In the genomic region with DNA sequence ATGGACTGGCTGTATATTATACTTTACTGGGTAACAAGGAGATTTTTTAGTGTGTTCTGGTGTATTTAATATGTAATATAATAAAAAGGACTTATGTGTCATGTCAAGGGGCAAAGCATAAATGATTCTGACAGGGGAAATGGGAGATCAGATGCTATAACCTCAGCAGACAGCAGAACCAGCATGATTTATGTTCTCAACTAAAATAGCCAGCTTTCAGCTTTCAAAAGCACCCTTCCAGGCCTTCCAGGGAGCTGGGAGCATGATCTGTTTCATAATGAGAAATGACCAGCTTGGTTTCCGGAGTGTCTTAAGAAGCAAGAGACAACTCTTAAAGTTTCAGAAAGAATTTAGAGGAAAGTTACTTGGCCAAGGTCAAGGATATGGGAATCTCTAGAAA, we compare ENCODE assay signal across 26 mouse cellular contexts. TPM values are rescaled to one million over a fixed set of nuclear protein-coding genes. Genes with fewer than 3 reads are reported as not detected.
DNase-seq lines count a peak whose midpoint lies in the region; ATAC-seq and TF ChIP-seq lines count a peak whose summit lies in the region.
"Had no signal": no experiment of that assay in that cellular context is flagged by ENCODE, and none has a peak within 500 bp of the region (broad histone marks: within the 10 kb centered on the region; RNA-seq: fewer than 3 reads in every experiment).

No protein-coding gene starts in this region.

- TF ChIP-seq CTCF in lung, postnatal 0 days (IDR thresholded peaks at IDR 0.05): no peak

- H3K9me3 ChIP-seq in embryonic facial prominence, embryonic 14.5 days (ENCODE audit: control insufficient read depth, low read length): no peaks in the 10 kb centered on the region
- no peaks in the 10 kb centered on the region for H3K9me3 ChIP-seq in embryonic facial prominence, embryonic 10.5 days
- H3K9me3 ChIP-seq in lung, postnatal 0 days (ENCODE audit: low read length): no peaks in the 10 kb centered on the region
- H3K9me3 ChIP-seq in kidney, embryonic 16.5 days (ENCODE audit: low read length): no peaks in the 10 kb centered on the region
- H3K9me3 ChIP-seq in hindbrain, embryonic 16.5 days (ENCODE audit: control insufficient read depth, low read length): no peaks in the 10 kb centered on the region
- H3K9me3 ChIP-seq: forebrain, embryonic 10.5 days; G1E; hindbrain, embryonic 12.5 days; limb, embryonic 13.5 days; liver, embryonic 13.5 days; lung, embryonic 15.5 days; midbrain, embryonic 12.5 days had no signal

- no peaks in the 10 kb centered on the region for H3K36me3 ChIP-seq in embryonic facial prominence, embryonic 14.5 days (ENCODE audit: control insufficient read depth, insufficient read depth, low read length)
- no peaks in the 10 kb centered on the region for H3K36me3 ChIP-seq in embryonic facial prominence, embryonic 10.5 days (replicated peaks)
- no peaks in the 10 kb centered on the region for H3K36me3 ChIP-seq in lung, postnatal 0 days (ENCODE audit: insufficient read depth, low read length)
- H3K36me3 ChIP-seq in kidney, embryonic 16.5 days (ENCODE audit: insufficient read depth, low read length): no peaks in the 10 kb centered on the region
- H3K36me3 ChIP-seq in hindbrain, embryonic 16.5 days (ENCODE audit: control insufficient read depth, insufficient read depth, low read length): no peaks in the 10 kb centered on the region
- H3K36me3 ChIP-seq: forebrain, embryonic 10.5 days; G1E; hindbrain, embryonic 12.5 days; limb, embryonic 13.5 days; liver, embryonic 13.5 days; lung, embryonic 15.5 days; midbrain, embryonic 12.5 days had no signal

- H3K27ac ChIP-seq in embryonic facial prominence, embryonic 14.5 days (replicated peaks; ENCODE audit: low read depth, low read length): no peak overlapping the region
- no peak overlapping the region for H3K27ac ChIP-seq in embryonic facial prominence, embryonic 10.5 days (replicated peaks)
- no peak overlapping the region for H3K27ac ChIP-seq in lung, postnatal 0 days (ENCODE audit: low read length)
- no peak overlapping the region for H3K27ac ChIP-seq in kidney, embryonic 16.5 days (ENCODE audit: low read length)
- H3K27ac ChIP-seq in hindbrain, embryonic 16.5 days (ENCODE audit: low read depth, low read length): no peak overlapping the region
- H3K27ac ChIP-seq: forebrain, embryonic 10.5 days; heart, adult 2 months; hindbrain, embryonic 12.5 days; limb, embryonic 13.5 days; liver, embryonic 13.5 days; lung, embryonic 15.5 days; macrophage; midbrain, embryonic 12.5 days had no signal

- H3K4me1 ChIP-seq in embryonic facial prominence, embryonic 14.5 days (ENCODE audit: control insufficient read depth, insufficient read depth, low read length): peaks cover 2% of the 10 kb centered on the region; the same call in 1 of the 2 replicates
- H3K4me1 ChIP-seq in embryonic facial prominence, embryonic 10.5 days: no peaks in the 10 kb centered on the region
- no peaks in the 10 kb centered on the region for H3K4me1 ChIP-seq in lung, postnatal 0 days (ENCODE audit: insufficient read depth, low read depth, low read length)
- peaks cover 12% of the 10 kb centered on the region for H3K4me1 ChIP-seq in kidney, embryonic 16.5 days (ENCODE audit: insufficient read depth, low read length)
- H3K4me1 ChIP-seq in hindbrain, embryonic 16.5 days (ENCODE audit: control insufficient read depth, insufficient read depth, low read depth, low read length): no peaks in the 10 kb centered on the region; the same call in 1 of the 2 replicates
- H3K4me1 ChIP-seq: liver, embryonic 13.5 days; lung, embryonic 15.5 days had no signal

- H3K9ac ChIP-seq in embryonic facial prominence, embryonic 14.5 days (ENCODE audit: low read depth, low read length): no peak overlapping the region
- no peak overlapping the region for H3K9ac ChIP-seq in lung, postnatal 0 days (replicated peaks; ENCODE audit: low read depth)
- no peak overlapping the region for H3K9ac ChIP-seq in kidney, embryonic 16.5 days (replicated peaks; ENCODE audit: low read length)
- H3K9ac ChIP-seq in hindbrain, embryonic 16.5 days (ENCODE audit: low read depth, low read length): no peak overlapping the region
- H3K9ac ChIP-seq: forebrain, postnatal 0 days; hindbrain, embryonic 12.5 days; limb, embryonic 13.5 days; liver, embryonic 13.5 days; lung, embryonic 15.5 days; midbrain, embryonic 12.5 days had no signal

- H3K4me2 ChIP-seq in embryonic facial prominence, embryonic 14.5 days (ENCODE audit: low read depth, low read length): no peak overlapping the region
- no peak overlapping the region for H3K4me2 ChIP-seq in lung, postnatal 0 days (replicated peaks; ENCODE audit: low read depth, low read length)
- no peak overlapping the region for H3K4me2 ChIP-seq in kidney, embryonic 16.5 days (replicated peaks; ENCODE audit: low read depth, low read length)
- no peak overlapping the region for H3K4me2 ChIP-seq in hindbrain, embryonic 16.5 days (ENCODE audit: low read length)
- H3K4me2 ChIP-seq: hindbrain, embryonic 12.5 days; limb, embryonic 13.5 days; liver, embryonic 13.5 days; lung, embryonic 15.5 days; midbrain, embryonic 12.5 days had no signal

- no peak overlapping the region for H3K4me3 ChIP-seq in embryonic facial prominence, embryonic 14.5 days (ENCODE audit: low read depth, low read length)
- H3K4me3 ChIP-seq in embryonic facial prominence, embryonic 10.5 days: no peak overlapping the region
- H3K4me3 ChIP-seq in lung, postnatal 0 days (ENCODE audit: low read depth, low read length): no peak overlapping the region
- no peak overlapping the region for H3K4me3 ChIP-seq in kidney, embryonic 16.5 days (ENCODE audit: low read length)
- H3K4me3 ChIP-seq in hindbrain, embryonic 16.5 days (ENCODE audit: low read length): no peak overlapping the region
- H3K4me3 ChIP-seq: forebrain, embryonic 10.5 days; heart, adult 2 months; hindbrain, embryonic 12.5 days; limb, embryonic 13.5 days; liver, embryonic 13.5 days; lung, embryonic 15.5 days; midbrain, embryonic 12.5 days had no signal

- TF ChIP-seq EP300 in lung, postnatal 0 days (IDR thresholded peaks at IDR 0.05): no peak

- H3K27me3 ChIP-seq in embryonic facial prominence, embryonic 14.5 days (replicated peaks; ENCODE audit: control insufficient read depth, insufficient read depth, low read length): no peaks in the 10 kb centered on the region
- no peaks in the 10 kb centered on the region for H3K27me3 ChIP-seq in embryonic facial prominence, embryonic 10.5 days (replicated peaks; ENCODE audit: low read depth, poor library complexity, severe bottlenecking)
- H3K27me3 ChIP-seq in lung, postnatal 0 days (replicated peaks; ENCODE audit: insufficient read depth, low read length): no peaks in the 10 kb centered on the region
- no peaks in the 10 kb centered on the region for H3K27me3 ChIP-seq in kidney, embryonic 16.5 days (ENCODE audit: insufficient read depth, low read length)
- H3K27me3 ChIP-seq in hindbrain, embryonic 16.5 days (replicated peaks; ENCODE audit: control insufficient read depth, insufficient read depth, low read length): no peaks in the 10 kb centered on the region
- H3K27me3 ChIP-seq: CH12.LX; hindbrain, embryonic 12.5 days; limb, embryonic 13.5 days; liver, embryonic 13.5 days; lung, embryonic 15.5 days; midbrain, embryonic 12.5 days had no signal

- 75% methylated on average over 1 of the region's 1 CpGs for WGBS in embryonic facial prominence, embryonic 14.5 days
- WGBS in embryonic facial prominence, embryonic 10.5 days: 87% methylated on average over 1 of the region's 1 CpGs
- WGBS in lung, postnatal 0 days: 75% methylated on average over 1 of the region's 1 CpGs
- 21% methylated on average over 1 of the region's 1 CpGs for whole genome bisulfite sequencing in kidney, embryonic 16.5 days
- WGBS in hindbrain, embryonic 16.5 days: 73% methylated on average over 1 of the region's 1 CpGs

- peak; percentile 6 for DNase-seq in embryonic facial prominence, embryonic 14.5 days (ENCODE audit: low spot score)
- DNase-seq in embryonic facial prominence, embryonic 10.5 days (ENCODE audit: low spot score): no peak
- DNase-seq in lung, postnatal 0 days (ENCODE audit: low spot score): peak; percentile 6
- DNase-seq in lung, postnatal 10 days: no peak
- DNase-seq in liver: no peak
- DNase-seq: adrenal gland, adult 2 months; cerebellum, adult 18-20 months; cerebellum, postnatal 14 days; forebrain, postnatal 0 days; gastrocnemius, postnatal 25 days; heart, adult 2 months; layer of hippocampus, adult 9-11 months; liver, embryonic 13.5 days; right cerebral cortex, postnatal 14 days had no signal

- no peak for ATAC-seq in embryonic facial prominence, embryonic 14.5 days (ENCODE audit: low read depth)
- ATAC-seq in lung, postnatal 0 days: no peak
- peak; percentile 69; the same call in 1 of the 2 replicates for ATAC-seq in kidney, embryonic 16.5 days (ENCODE audit: low FRiP score, low TSS enrichment)
- ATAC-seq in hindbrain, embryonic 16.5 days: no peak
- ATAC-seq: forebrain, postnatal 0 days; inflammation-experienced regulatory T-cells, adult 6 months had no signal

RNA-seq across cellular contexts. Expression of a gene that starts 51.0 kb away (rescaled TPM):
- polyA plus RNA-seq in embryonic facial prominence, embryonic 14.5 days (2014; fragmentation: Nextera tagmentation; extraction: Ambion mirVana): 13.8 and 17.0 TPM in 2 replicates
- 0.78 and 1.2 TPM in 2 replicates for polyA plus RNA-seq in embryonic facial prominence, embryonic 10.5 days (2016; fragmentation: Nextera tagmentation; extraction: Ambion mirVana)
- polyA plus RNA-seq in lung, postnatal 0 days (2015; fragmentation: Nextera tagmentation; extraction: Ambion mirVana): 0.26 TPM in 1 of 2 replicates, not detected in the other
- polyA plus RNA-seq in kidney, embryonic 16.5 days (2015; fragmentation: Nextera tagmentation; extraction: Ambion mirVana): 25.4 and 40.7 TPM in 2 replicates
- polyA plus RNA-seq in hindbrain, embryonic 16.5 days (2015; fragmentation: Nextera tagmentation; extraction: Ambion mirVana): 161 and 167 TPM in 2 replicates
- polyA plus RNA-seq: inflammation-experienced regulatory T-cells, adult 6 months; testis, adult 2 months had no signal

Comparison
In these comparisons a context has a peak if more than half of its experiments do, and no peak if none do; other contexts are left out.
1. DNase-seq: peak in embryonic facial prominence, embryonic 14.5 days (single experiment) and lung, postnatal 0 days (single experiment); none in embryonic facial prominence, embryonic 10.5 days (single experiment), lung, postnatal 10 days (single experiment) and liver (single experiment).